12 mouse cellular contexts compared by ENCODE assay signal in genomic region chr4:151355505-151355904, GRCm38 (mm10).
DNase-seq lines count a peak whose midpoint lies in the region; ATAC-seq lines count a peak whose summit lies in the region.
"Had no signal": no experiment of that assay in that cellular context is flagged by ENCODE, and none has a peak within 500 bp of the region (broad histone marks: within the 10 kb centered on the region; RNA-seq: fewer than 3 reads in every experiment).

No protein-coding gene starts in this region.

- no peak overlapping the region for H3K4me2 ChIP-seq in hindbrain, embryonic 14.5 days (replicated peaks)
- H3K4me2 ChIP-seq in midbrain, embryonic 16.5 days (ENCODE audit: low read length): no peak overlapping the region

- H3K4me1 ChIP-seq in hindbrain, embryonic 14.5 days (replicated peaks; ENCODE audit: control insufficient read depth, insufficient read depth, low read length): peaks cover 23% of the 10 kb centered on the region
- H3K4me1 ChIP-seq in midbrain, embryonic 16.5 days (ENCODE audit: control insufficient read depth, insufficient read depth, low read length): peaks cover 31% of the 10 kb centered on the region

- ATAC-seq in hindbrain, embryonic 14.5 days (ENCODE audit: low FRiP score): peak; percentile 41; the same call in 1 of the 2 replicates
- no peak for ATAC-seq in midbrain, embryonic 16.5 days

- H3K27ac ChIP-seq in hindbrain, embryonic 14.5 days: peak overlapping the region; percentile 78
- H3K27ac ChIP-seq in midbrain, embryonic 16.5 days (ENCODE audit: low read length): peak overlapping the region; percentile 60; the same call in 1 of the 2 replicates

- H3K36me3 ChIP-seq in hindbrain, embryonic 14.5 days (replicated peaks; ENCODE audit: control insufficient read depth, insufficient read depth): no peaks in the 10 kb centered on the region
- no peaks in the 10 kb centered on the region for H3K36me3 ChIP-seq in midbrain, embryonic 16.5 days (ENCODE audit: control insufficient read depth, insufficient read depth, low read length)

- H3K9me3 ChIP-seq in hindbrain, embryonic 14.5 days (ENCODE audit: control insufficient read depth, low read length): no peaks in the 10 kb centered on the region
- H3K9me3 ChIP-seq in midbrain, embryonic 16.5 days (replicated peaks; ENCODE audit: control insufficient read depth, low read length, poor library complexity, severe bottlenecking): no peaks in the 10 kb centered on the region

- H3K27me3 ChIP-seq in hindbrain, embryonic 14.5 days (ENCODE audit: control insufficient read depth, insufficient read depth, low read length): no peaks in the 10 kb centered on the region
- H3K27me3 ChIP-seq in midbrain, embryonic 16.5 days (ENCODE audit: control insufficient read depth, insufficient read depth, low read depth, low read length): no peaks in the 10 kb centered on the region
- H3K27me3 ChIP-seq: CH12.LX had no signal

- no peak overlapping the region for H3K4me3 ChIP-seq in hindbrain, embryonic 14.5 days (replicated peaks; ENCODE audit: low read length)
- H3K4me3 ChIP-seq in midbrain, embryonic 16.5 days (ENCODE audit: low read depth, low read length): no peak overlapping the region

- peak; percentile 25 for DNase-seq in kidney, postnatal 14 days
- DNase-seq in kidney, adult 18-20 months: no peak
- DNase-seq in embryo, embryonic 10.5 days (ENCODE audit: low spot score): peak; percentile 45
- DNase-seq in hindbrain, embryonic 14.5 days (ENCODE audit: low spot score): peak; percentile 71
- no peak for DNase-seq in gastrocnemius, adult 18-20 months (ENCODE audit: low spot score)
- no peak for DNase-seq in left cerebral cortex, adult 11 months (ENCODE audit: low spot score)
- no peak for DNase-seq in adrenal gland, postnatal 10 days
- DNase-seq: gastrocnemius, postnatal 25 days; left cerebral cortex, postnatal 4 days; lung, postnatal 36 days had no signal

- WGBS in hindbrain, embryonic 14.5 days: 25% methylated on average over 12 of the region's 12 CpGs
- WGBS in midbrain, embryonic 16.5 days: 44% methylated on average over 12 of the region's 12 CpGs

- peak overlapping the region; percentile 26; the same call in 1 of the 2 replicates for H3K9ac ChIP-seq in hindbrain, embryonic 14.5 days
- no peak overlapping the region for H3K9ac ChIP-seq in midbrain, embryonic 16.5 days (ENCODE audit: low read depth, low read length)

Comparison
In these comparisons a context has a peak if more than half of its experiments do, and no peak if none do; other contexts are left out.
1. DNase-seq: peak in kidney, postnatal 14 days (single experiment), embryo, embryonic 10.5 days (single experiment) and hindbrain, embryonic 14.5 days (single experiment); none in kidney, adult 18-20 months (single experiment), gastrocnemius, adult 18-20 months (single experiment), left cerebral cortex, adult 11 months (single experiment) and adrenal gland, postnatal 10 days (single experiment).